Mouse (Mus musculus) kidney, embryonic 15.5 days (tissue): ENCODE data around the gene Cul7. TPM values are rescaled to one million over a fixed set of nuclear protein-coding genes. Genes with fewer than 3 reads are reported as not detected.

Experiments used
- ATAC-seq: fragments of 200-750 bp; cut with Nextera tagmentation; replicated peaks from 2 replicates; pipeline ENCODE4 v1.8.0; 2017; ENCODE audit warnings: moderate TSS enrichment; ENCODE audit not compliant: low FRiP score
- H3K27ac ChIP-seq: fragments of 300-500 bp; sonication (generic); 2 replicates; pipeline ENCODE4 v1.5.1; 2015; ENCODE audit warnings: mild to moderate bottlenecking, inconsistent platforms
- H3K27me3 ChIP-seq: fragments of 300-500 bp; sonication (generic); 2 replicates; pipeline ENCODE4 v1.6.1; 2015; ENCODE audit warnings: inconsistent platforms
- H3K36me3 ChIP-seq: fragments of 300-500 bp; sonication (generic); 2 replicates; pipeline ENCODE4 v1.6.1; 2015; ENCODE audit warnings: inconsistent platforms
- H3K4me1 ChIP-seq: fragments of 300-500 bp; sonication (generic); 2 replicates; pipeline ENCODE4 v1.6.1; 2015; ENCODE audit warnings: inconsistent platforms
- H3K4me2 ChIP-seq: fragments of 300-500 bp; sonication (generic); 2 replicates; pipeline ENCODE4 v1.6.1; 2015; ENCODE audit warnings: moderate library complexity, mild to moderate bottlenecking, inconsistent platforms
- H3K4me3 ChIP-seq: fragments of 300-500 bp; sonication (generic); replicated peaks from 2 replicates; pipeline ENCODE4 v1.5.1; 2015; ENCODE audit warnings: mild to moderate bottlenecking, inconsistent platforms
- H3K9ac ChIP-seq: fragments of 300-500 bp; sonication (generic); 2 replicates; pipeline ENCODE4 v1.6.1; 2015; ENCODE audit warnings: mild to moderate bottlenecking, inconsistent platforms
- H3K9me3 ChIP-seq: fragments of 300-500 bp; sonication (generic); replicated peaks from 2 replicates; pipeline ENCODE4 v1.6.1; 2016; ENCODE audit warnings: inconsistent platforms
- WGBS: fragments of 180-500 bp; shearing (Covaris S2); methylation state at CpG from one replicate; pipeline ENCODE4 v1.1.7; 2015; ENCODE audit warnings: mixed read lengths; 5-methylcytosine and 5-hydroxymethylcytosine counted together
- polyA plus RNA-seq: library from polyadenylated mRNA; unstranded; fragments of >200 nt; fragmentation: Nextera tagmentation; extraction: Ambion mirVana; gene quantifications from 2 replicates; pipeline ENCODE4 v1.2.1, GENCODE M21; 2015

Gene Cul7
- polyA plus RNA-seq, 1 experiment from 2014 or later: 59.2 TPM

DNA sequence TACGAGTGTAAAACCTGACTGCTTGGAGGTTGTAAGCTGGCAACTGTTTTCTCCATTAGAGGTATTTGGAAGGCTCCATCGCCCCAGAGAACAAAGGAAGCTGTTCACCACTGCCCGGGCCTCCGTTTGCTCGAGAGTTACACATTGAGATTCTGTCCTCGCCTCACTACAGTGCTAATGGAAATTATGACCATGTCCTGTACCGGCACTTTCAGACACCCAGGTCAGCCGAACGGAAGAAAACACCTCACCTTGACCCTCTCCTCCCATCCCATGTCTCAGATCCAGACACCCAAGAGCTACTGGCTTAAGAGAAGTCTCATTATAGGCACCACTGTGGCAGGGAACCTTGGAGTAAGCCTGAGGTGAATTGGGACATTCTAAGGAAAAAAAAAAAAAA, 63.7 kb downstream of the Cul7 start:
- ATAC-seq: no peak
- Histone ChIP-seq H3K4me3 (no peak overlapping the region), H3K27ac (no peak overlapping the region), H3K4me2 (no peak overlapping the region), H3K4me1 (peaks cover 19% of the 10 kb centered on the region), H3K36me3 (peaks cover 49% of the 10 kb centered on the region), H3K9ac (no peak overlapping the region), H3K9me3 (no peaks in the 10 kb centered on the region), H3K27me3 (no peaks in the 10 kb centered on the region)
- WGBS: 86% methylated on average over 9 of the region's 9 CpGs

Other genes with a start within 250 kb of the Cul7 start
- gene Crip3, start 221.4 kb upstream of the Cul7 start, polyA plus RNA-seq: 0.51 and 0.64 TPM in 2 replicates
- gene Slc22a7, start 211.9 kb upstream of the Cul7 start, polyA plus RNA-seq: not detected in 2 replicates
- 0.17 and 0.26 TPM in 2 replicates for gene Ttbk1, start 162.7 kb upstream of the Cul7 start, polyA plus RNA-seq
- 58.0 and 58.5 TPM in 2 replicates for gene Dnph1, start 153.6 kb upstream of the Cul7 start, polyA plus RNA-seq
- 5.3 and 5.8 TPM in 2 replicates for gene Cul9, start 103.9 kb upstream of the Cul7 start, polyA plus RNA-seq
- 9.1 and 9.5 TPM in 2 replicates for gene Srf, start 94.2 kb upstream of the Cul7 start, polyA plus RNA-seq
- 120 and 138 TPM in 2 replicates for gene Ptk7, start 20.8 kb upstream of the Cul7 start, polyA plus RNA-seq
- gene Klc4, start 4.3 kb upstream of the Cul7 start, polyA plus RNA-seq: 36.9 and 42.4 TPM in 2 replicates
- gene Mrpl2, start 4.1 kb upstream of the Cul7 start, polyA plus RNA-seq: 108 and 124 TPM in 2 replicates
- 63.9 and 65.4 TPM in 2 replicates for gene Rrp36, start 24.0 kb downstream of the Cul7 start, polyA plus RNA-seq
- 146 and 147 TPM in 2 replicates for gene Mea1, start 28.5 kb downstream of the Cul7 start, polyA plus RNA-seq
- 119 and 131 TPM in 2 replicates for gene Klhdc3, start 30.6 kb downstream of the Cul7 start, polyA plus RNA-seq
- gene Ppp2r5d, start 54.8 kb downstream of the Cul7 start, polyA plus RNA-seq: 96.7 and 105 TPM in 2 replicates
- 25.6 and 28.5 TPM in 2 replicates for gene Pex6, start 61.1 kb downstream of the Cul7 start, polyA plus RNA-seq
- 1.5 and 2.8 TPM in 2 replicates for gene Gnmt, start 78.8 kb downstream of the Cul7 start, polyA plus RNA-seq
- 79.3 and 83.5 TPM in 2 replicates for gene Cnpy3, start 101.9 kb downstream of the Cul7 start, polyA plus RNA-seq
- 0.33 and 0.64 TPM in 2 replicates for gene Ptcra, start 113.4 kb downstream of the Cul7 start, polyA plus RNA-seq
- gene 2310039H08Rik, start 122.3 kb downstream of the Cul7 start, polyA plus RNA-seq: 75.6 and 80.0 TPM in 2 replicates
- gene Rpl7l1, start 132.3 kb downstream of the Cul7 start, polyA plus RNA-seq: 179 and 189 TPM in 2 replicates
- gene Bicral, start 208.1 kb downstream of the Cul7 start, polyA plus RNA-seq: 4.2 and 4.9 TPM in 2 replicates
- gene Tbcc, start 240.3 kb downstream of the Cul7 start, polyA plus RNA-seq: 59.3 and 59.7 TPM in 2 replicates